Mouse (Mus musculus) hindlimb bud, embryonic 11.5 days (tissue): ENCODE results near the gene Vwa7.
A peak's percentile ranks its signal among the peaks of the same experiment; 100 is the strongest.

Source experiments
- DNase-seq: peaks from one replicate; pipeline ENCODE4 v3.0.0-alpha.2; 2012; ENCODE audit warnings: low read depth, low spot score; ENCODE audit errors: extremely low spot score

The Vwa7 gene

GRCm38 (mm10) chr17:35044904-35045806 is 28.8 kb downstream of the Vwa7 start:
- DNase-seq = no peak

DNA sequence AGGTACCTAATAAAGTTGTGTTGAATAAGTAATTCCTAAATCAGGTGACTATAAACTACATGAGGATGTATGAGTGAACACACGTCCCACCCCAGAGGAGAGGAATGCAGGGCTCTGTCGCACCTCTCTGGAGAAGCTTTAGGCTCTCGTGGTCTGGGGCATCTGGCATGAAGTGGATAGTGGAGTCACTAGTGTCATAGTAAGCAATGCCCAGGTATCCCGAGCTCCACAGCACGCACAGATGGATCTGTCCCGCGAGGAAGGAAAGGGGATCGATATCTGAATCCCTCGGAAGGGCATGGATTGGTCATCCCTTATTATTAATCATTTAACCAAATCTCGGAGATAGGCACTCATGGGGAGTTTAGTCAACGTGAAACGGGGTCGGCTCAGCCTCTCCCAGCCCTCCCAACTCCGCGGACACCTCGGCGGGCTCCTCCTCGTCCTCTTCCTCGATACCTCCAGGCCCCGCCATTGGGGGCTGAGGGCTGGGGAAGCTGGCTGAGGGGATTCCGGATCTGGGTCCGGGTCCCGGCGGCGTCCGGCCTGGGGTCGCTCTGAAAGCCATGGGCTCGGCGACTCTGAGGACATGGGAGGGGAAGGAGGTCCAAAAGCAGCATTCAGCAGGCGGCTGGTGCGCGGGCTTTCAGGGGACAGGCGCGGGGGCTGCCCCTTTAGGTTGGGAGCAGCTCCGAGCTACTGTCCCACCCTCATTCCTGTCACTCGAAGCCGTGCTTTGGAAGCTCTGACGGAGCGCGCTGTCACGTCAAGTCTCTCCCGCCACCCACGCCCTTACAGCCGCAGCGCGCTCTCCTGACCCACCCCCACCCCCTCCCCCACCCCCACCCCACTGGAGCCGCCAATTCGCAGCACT is 29.7 kb downstream of the Vwa7 start:
- no peak for DNase-seq

- peak; percentile 99 for DNase-seq
Measured at GRCm38 (mm10) chr17:35046681-35047455, 30.5 kb downstream of the Vwa7 start, which contains the start of gene Msh5. Gene Msh5, minus strand, starts transcription at chr17:35046745.

DNA sequence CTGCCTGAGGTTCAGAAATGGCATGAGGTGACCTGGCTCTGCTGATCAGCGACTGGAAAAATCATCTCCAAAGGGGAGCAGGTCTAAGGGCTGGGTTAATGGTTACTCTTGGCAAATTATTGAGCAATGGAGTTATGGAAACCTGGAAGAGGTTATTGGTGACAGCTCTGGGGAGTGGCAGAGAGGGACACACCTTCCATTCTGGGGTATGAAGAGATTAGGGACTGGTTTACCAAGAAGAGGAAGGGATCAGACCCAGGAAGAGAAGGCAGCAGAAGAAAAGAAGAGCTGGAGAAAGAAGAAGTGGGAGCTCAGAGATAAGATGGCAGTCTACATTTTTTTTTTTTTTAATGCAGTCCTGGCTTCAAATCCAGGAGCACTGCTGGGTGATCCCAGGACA is 31.3 kb downstream of the Vwa7 start:
- no peak for DNase-seq

- DNase-seq = no peak
Measured at GRCm38 (mm10) chr17:35048149-35048931, 32.0 kb downstream of the Vwa7 start.

DNA sequence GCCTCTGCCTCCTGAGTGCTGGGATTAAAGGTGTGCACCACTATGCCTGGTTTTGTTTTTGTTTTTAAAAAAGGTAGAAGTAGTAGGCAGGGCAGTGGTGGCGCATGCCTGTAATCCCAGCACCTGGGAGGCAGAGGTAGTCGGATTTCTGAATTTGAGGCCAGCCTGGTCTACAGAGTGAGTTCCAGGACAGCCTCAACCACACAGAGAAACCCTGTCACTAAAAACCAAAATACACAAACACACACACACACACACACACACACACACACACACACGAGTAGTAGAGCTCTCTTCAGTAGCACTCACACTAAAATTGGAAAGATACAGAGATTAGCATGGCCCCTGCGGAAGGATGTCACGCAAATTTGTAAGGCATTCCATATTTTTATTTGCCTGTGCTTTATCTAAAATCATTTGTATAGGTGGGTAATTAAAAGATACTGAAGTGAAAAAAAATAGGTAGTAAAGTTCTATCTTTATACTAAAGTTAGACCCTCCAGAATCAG is 32.6 kb downstream of the Vwa7 start:
- DNase-seq = no peak

GRCm38 (mm10) chr17:35049561-35050016 is 33.2 kb downstream of the Vwa7 start, which contains the start of gene Clic1:
Gene Clic1, plus strand, starts transcription at chr17:35049966.
- DNase-seq = no peak

- no peak for DNase-seq
Measured at GRCm38 (mm10) chr17:35050126-35050750, 33.9 kb downstream of the Vwa7 start.

DNA sequence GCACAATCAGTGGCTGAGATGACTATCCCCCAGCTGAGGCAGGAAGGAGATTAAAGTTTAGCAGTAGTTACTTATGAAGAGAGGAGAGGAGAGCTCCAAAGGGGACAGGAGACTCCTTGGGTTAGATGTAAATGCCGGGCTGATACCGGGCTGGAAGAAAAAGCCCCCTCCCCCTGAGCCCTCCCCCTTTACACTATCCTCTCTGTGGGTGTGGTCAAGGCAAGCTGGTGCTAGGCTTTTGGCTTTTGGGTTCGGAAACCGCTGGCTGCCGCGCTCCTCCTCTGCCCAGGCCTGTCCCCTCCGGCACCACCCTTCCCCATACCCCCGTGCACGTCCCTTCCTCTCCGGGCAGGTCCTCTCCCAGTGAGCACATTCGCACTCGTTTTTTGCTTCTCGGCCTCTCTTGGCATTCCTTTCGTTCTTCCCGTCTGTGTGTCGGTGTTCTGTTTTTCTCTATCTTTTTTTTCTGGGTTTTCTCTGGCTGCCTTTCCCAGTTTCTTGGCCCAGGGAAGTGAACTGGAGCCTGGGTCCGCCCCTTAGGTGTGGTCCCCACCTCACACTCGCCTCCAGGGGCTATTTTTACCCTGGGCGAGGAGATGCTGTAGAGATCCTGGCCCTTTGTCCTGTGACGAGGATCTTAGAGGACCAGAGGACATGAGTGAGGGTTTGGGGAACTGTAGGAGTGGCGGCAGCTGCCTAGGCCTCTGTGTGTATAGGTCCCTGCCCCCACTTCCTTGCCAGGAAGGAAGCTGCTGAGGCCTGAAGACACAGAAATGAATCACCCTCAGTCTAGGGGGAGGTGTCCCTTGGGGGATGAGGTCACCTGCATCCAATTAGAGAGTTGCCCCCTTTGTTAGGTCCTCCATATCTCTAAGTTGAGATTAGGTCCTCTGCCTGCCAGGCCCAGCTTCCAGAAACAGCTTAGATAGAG is 35.0 kb downstream of the Vwa7 start:
- no peak for DNase-seq

- no peak for DNase-seq
Measured at GRCm38 (mm10) chr17:35052271-35052798, 36.0 kb downstream of the Vwa7 start.

DNA sequence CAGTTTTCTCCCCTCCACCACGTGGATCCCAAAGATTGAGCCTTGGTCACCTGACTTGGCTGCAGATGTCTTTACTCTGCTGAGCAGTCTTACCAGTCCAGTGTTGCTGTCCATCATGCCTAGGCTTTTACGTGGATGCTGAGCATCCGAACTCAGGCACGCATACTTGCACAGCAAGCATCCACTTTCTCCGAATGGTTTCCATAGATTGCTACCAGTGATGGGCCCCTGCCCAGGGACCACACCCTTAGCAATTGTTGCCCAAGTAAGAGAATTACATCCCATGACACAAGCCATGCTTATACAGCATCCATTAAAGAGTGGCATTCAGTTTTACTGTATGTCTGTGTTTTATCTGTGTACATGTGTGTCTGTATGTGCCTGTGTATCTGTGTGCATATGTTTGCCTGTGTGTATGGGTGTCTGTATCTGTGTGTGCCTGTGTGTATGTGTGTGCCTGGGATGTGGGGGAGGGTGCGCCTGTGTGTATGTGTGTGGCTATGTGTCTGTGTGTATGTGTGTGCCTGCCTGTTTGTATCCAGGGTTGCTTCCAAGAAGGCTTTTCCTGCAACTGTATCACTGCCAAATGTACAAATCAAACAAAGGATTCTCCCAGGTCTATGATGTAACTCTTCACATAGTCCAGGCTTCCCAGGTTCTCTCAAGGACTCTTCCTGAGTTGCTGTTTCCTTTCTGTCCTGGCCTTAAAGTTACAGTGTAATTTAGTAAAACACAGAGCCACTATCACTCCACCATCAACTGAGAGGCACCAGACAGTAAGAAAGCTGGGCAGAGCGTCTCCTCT is 39.5 kb downstream of the Vwa7 start:
- DNase-seq = no peak

GRCm38 (mm10) chr17:35057090-35057489 is 40.7 kb downstream of the Vwa7 start:
- no peak for DNase-seq

DNA sequence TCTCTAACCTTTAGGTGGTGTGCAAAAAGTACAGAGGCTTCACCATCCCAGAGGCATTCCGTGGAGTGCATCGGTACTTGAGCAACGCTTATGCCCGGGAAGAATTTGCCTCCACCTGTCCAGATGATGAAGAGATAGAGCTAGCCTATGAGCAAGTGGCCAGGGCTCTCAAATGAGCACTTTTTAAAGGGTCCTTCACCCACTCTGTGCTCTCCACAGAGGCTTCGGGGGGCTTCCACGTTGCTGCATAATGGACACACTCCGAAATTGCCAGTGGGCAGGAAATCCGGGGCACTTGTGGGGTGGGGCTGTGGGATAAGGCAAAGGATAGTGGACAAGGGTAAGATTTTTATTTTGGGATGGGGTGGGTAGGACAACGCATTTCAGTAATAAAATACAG is 41.9 kb downstream of the Vwa7 start:
- DNase-seq = no peak

DNA sequence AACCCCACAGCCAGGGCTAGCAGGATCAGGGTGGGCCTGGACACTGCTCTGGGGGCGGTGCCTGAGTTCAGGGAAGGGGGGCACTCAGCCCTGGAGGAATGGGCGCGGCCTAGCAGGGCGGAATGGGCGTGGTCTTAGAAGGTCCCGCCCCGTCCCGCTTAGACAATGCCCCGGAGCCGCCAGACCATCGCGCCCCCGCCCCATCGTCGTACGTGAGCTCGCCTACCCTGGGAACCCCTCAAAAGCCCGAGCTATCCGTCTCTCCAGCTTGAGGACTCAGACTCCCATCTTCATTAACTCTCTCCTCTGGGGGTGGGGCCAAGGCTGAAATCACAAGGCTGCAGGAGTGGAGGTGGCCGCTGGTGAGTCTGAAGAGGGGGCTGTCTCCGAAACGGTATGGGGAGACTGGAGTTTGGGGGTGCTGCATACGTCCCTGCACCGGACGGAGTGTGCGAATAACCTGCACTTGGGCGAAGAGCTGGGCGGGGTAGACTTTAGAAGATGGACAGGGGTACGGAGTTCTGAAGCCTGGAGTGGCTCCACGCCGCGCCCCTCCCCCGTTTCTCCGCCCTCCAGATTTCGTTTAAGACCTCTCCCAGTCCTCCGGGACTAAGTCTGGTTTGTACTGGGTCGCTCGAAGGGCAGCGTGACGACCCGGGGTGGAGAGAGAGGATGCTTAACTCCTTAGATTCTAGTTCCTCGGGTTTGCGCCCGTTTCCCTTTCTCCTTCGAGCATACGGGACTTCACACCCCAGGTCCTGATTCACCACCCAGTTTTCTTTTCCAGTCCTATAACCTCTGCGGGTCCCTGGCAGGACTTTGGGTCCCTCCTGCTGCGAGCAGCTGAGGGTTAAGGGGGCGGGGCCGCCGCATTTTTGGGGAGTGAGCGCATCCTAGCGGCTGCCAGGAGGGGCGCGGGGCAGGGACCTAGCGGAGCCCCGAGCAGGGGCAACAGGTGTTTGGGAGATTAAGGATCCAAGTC is 42.8 kb downstream of the Vwa7 start, which contains the start of gene Ddah2:
Ddah2 (plus strand) TSS at position 125 of the 982 bp plus-strand sequence.
- DNase-seq = peak; percentile 52

DNA sequence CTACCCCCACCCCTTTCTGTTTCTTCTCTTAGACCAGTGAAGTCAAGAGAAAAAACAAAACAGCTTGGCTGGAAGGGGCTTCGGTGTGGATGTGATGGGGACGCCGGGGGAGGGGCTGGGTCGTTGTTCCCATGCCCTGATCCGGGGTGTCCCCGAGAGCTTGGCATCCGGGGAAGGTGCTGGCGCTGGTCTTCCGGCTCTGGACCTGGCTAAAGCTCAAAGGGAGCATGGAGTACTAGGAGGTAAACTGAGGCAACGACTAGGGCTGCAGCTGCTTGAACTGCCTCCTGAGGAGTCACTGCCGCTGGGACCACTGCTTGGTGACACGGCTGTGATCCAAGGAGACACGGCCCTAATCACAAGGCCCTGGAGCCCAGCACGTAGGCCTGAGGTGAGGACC is 43.7 kb downstream of the Vwa7 start:
- DNase-seq = no peak

GRCm38 (mm10) chr17:35060737-35061297 is 44.4 kb downstream of the Vwa7 start:
- no peak for DNase-seq
